Mouse (Mus musculus) duodenum, adult 2 months (tissue): ENCODE results near the gene BC049352. TPM values are rescaled to one million over a fixed set of nuclear protein-coding genes. Genes with fewer than 3 reads are reported as not detected.

Experiments
- polyA plus RNA-seq: library from polyadenylated mRNA; depleted of rRNA; stranded (reverse); fragments of >200 nt; gene quantifications from 2 replicates; pipeline ENCODE4 v1.2.3, GENCODE M21; 2012; ENCODE audit warnings: low replicate concordance; rRNA removed

BC049352 gene
- polyA plus RNA-seq = 0.05 TPM in 1 of 2 replicates, not detected in the other

GRCm38 (mm10) chr9:45181770-45182169 is at the start of gene BC049352:
TSS of gene BC049352 (plus strand) at chr9:45182007.

GRCm38 (mm10) chr9:45138191-45139032 is 43.4 kb upstream of the BC049352 start, which contains the start of gene Scn4b:
TSS of gene Scn4b (plus strand) at chr9:45138395.

GRCm38 (mm10) chr9:45203797-45204410 is 22.1 kb downstream of the BC049352 start, which contains the start of gene Tmprss4:
TSS of gene Tmprss4 (minus strand) at chr9:45204092.

GRCm38 (mm10) chr9:45268597-45269325 is 87.0 kb downstream of the BC049352 start, which contains the start of gene Il10ra:
TSS of gene Il10ra (minus strand) at chr9:45269149.

Other genes starting within 250 kb of the BC049352 start
- gene Ube4a, start 216.4 kb upstream of the BC049352 start, polyA plus RNA-seq = 3.0 and 4.0 TPM in 2 replicates
- gene Cd3g, start 201.6 kb upstream of the BC049352 start, polyA plus RNA-seq = 0.65 and 1.6 TPM in 2 replicates
- gene Cd3d, start 200.2 kb upstream of the BC049352 start, polyA plus RNA-seq = 0.64 and 2.9 TPM in 2 replicates
- gene Cd3e, start 172.4 kb upstream of the BC049352 start, polyA plus RNA-seq = 5.1 and 13.8 TPM in 2 replicates
- gene Mpzl2, start 142.2 kb upstream of the BC049352 start, polyA plus RNA-seq = 7.6 and 16.9 TPM in 2 replicates
- gene Mpzl3, start 126.8 kb upstream of the BC049352 start, polyA plus RNA-seq = 1.5 and 2.1 TPM in 2 replicates
- 1.2 TPM in 2 replicates for gene Jaml, start 102.8 kb upstream of the BC049352 start, polyA plus RNA-seq
- 0.71 and 0.75 TPM in 2 replicates for gene Scn2b, start 64.2 kb upstream of the BC049352 start, polyA plus RNA-seq
- gene Scn4b, start 43.6 kb upstream of the BC049352 start, polyA plus RNA-seq = 0.05 TPM in 1 of 2 replicates, not detected in the other
- 46.7 and 62.2 TPM in 2 replicates for gene Tmprss4, start 22.1 kb downstream of the BC049352 start, polyA plus RNA-seq
- gene Il10ra, start 87.1 kb downstream of the BC049352 start, polyA plus RNA-seq = 1.7 and 3.0 TPM in 2 replicates
- gene Tmprss13, start 137.1 kb downstream of the BC049352 start, polyA plus RNA-seq = not detected in 2 replicates
- 24.0 and 31.1 TPM in 2 replicates for gene Fxyd6, start 188.2 kb downstream of the BC049352 start, polyA plus RNA-seq
- 4.3 and 5.3 TPM in 2 replicates for gene Fxyd2, start 217.7 kb downstream of the BC049352 start, polyA plus RNA-seq
- 0.51 and 0.88 TPM in 2 replicates for gene Dscaml1, start 244.6 kb downstream of the BC049352 start, polyA plus RNA-seq